Mouse (Mus musculus) yolk sac, embryonic 10.5 days (tissue): ENCODE results near the gene Nin.
A peak's percentile ranks its signal among the peaks of the same experiment; 100 is the strongest.

Source experiments
- DNase-seq: peaks from one replicate; pipeline ENCODE4 v3.0.0-alpha.2; 2017; ENCODE audit warnings: low spot score

Gene Nin

DNA sequence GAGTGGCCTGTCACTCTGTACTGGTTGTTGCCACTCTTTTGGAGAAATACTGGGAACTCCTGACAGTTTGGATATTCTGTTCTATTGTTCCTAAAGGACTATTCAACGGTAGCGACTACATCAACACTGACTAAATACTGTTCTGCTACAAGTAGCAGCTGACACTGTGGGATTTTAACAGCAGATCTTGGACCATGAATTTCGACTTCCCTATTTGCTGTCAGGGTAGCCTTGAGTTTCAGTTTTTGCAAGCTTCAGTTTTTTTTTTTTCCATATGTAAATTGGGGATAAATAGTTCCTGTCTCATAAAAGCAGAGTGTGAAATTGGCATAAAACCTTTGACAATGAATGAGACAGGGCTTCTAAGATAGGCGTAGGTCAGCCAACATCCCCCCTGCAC lies 103.2 kb downstream of the Nin start:
- no peak for DNase-seq

DNA sequence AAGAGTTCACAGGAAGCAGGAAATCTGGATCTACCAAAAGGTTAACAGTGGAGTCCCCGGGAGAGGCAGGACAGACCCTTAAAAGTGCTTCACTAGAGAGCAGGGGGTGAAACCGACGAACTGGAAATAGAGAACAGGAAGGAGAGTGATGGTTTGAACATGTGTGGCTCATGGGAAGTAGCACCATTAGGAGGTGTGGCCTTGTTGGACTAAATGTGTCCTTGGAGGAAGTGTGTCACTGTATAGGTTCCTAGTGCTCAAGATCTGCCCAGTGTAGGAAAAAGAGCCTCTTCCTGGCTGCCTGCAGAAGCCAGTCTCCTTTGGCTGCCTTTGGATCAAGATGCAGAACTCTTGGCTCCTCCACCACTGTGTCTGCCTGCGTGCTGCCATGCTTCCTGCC lies 108.4 kb downstream of the Nin start:
- DNase-seq: no peak

DNA sequence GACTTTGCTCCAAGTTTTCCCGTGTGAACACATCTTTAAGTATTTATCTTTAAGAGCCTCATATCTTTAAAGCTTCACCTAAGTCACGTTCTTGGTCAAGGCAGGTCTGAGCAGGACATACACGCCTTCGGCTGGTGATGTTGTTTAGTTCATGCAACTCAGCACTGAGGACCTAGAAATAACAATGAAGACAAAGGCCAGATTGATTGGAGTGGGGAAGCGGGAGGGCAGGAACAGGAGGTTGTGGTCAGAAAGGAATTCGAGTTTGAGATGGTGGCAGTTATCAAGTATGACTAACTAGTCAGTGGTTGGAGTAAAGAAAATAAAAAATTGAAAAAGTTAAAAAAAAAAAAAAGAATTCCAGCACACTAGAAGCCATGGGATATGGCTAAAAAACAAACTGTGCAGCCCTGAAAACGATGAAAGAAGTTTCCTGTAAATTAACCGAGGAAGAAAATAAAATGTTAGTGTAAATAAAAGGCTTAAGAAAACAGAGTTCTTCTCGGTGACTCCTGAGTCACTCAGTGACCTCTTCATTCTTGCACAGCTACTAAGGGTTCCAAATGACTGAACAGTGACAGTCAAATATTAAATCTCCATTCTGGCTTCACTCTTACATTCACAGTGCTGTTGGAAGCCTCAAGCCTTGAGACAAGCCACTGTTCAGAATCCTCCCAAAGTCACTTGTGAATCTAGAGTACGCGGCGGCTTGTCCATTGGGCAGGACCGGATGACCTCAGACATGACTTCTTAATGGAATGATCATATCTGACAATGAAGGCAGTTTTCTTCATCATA lies 115.1 kb downstream of the Nin start:
- no peak for DNase-seq

DNA sequence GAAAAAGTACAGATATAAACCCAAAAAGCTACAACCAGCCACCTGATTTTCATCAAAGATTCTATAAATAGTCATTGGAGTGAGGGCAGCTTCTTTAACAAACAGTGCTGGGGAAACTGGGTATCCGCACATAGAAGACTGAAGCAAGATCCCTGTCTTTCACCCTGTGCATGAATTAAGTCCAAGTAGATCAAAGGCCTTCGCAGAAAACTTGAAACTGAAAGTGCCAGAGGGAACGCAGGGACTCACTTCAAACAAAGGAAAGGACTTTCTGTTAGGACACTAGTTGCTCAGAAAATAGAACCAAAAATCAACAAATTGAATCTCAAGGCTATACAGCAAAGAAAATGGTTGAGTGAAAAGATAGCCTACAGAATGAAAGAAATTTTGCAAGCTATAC lies 118.1 kb downstream of the Nin start:
- no peak for DNase-seq

DNA sequence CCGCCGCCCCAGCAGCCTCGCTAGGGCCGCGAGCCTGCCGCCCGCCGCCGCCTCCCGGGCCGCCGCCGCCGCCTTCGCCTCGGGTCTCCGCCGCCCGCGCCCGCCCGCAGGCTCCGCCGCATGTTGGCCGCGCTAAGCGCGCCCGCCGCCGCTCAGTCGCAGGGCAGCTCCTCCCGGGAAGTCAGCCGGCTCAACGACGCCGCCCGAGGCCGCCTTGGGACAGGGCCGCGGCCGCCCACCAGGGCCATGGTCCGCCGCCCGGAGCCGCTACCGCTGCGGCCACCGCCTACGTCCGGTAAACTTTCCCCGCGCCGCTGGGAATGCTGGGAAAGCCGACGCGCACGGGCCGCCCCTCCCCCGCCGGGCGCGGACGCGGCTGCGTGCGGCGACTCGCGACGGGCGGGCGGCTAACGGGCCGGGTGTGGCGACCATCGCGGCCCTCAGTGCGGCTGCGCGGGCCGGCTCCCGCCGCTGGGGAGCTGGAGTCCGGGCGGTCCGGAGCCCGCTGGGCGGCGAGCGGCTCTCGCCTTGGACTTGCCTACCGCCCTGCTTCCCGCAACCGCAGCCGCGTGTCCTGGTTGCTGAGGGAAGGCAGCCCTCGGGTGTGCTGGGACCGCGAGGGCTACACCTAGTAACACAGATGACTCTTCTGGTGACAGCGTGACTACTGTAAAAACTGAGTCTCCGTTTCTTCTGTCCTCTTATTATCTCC lies 126.6 kb downstream of the Nin start, which contains the start of gene Sav1:
TSS of gene Sav1 (minus strand) at position 217 of the 712 bp plus-strand sequence.
- peak; percentile 86 for DNase-seq

DNA sequence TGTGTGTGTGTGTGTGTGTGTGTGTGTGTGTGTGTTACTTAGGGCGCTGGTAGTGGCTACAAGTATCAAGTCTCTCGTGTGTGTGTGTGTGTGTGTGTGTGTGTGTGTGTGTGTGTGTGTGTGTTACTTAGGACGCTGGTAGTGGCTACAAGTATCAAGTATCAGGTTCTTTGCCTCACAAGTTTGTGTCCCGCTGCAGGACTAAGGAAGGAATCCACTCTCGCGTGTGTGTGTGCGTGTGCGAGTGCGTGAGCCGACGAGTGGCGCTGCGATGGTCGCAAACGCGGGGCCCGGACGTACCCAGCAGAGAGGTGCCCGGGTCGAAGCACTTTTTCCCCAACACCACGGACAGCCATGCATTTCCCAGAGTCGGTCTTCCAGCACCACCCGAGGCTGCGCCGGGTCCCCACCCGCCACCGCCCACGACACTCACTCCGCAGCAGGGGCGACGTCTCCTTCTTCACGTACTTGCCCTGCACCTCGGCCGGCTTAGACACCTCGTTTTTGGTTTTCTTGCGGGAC lies 127.2 kb downstream of the Nin start:
- no peak for DNase-seq

DNA sequence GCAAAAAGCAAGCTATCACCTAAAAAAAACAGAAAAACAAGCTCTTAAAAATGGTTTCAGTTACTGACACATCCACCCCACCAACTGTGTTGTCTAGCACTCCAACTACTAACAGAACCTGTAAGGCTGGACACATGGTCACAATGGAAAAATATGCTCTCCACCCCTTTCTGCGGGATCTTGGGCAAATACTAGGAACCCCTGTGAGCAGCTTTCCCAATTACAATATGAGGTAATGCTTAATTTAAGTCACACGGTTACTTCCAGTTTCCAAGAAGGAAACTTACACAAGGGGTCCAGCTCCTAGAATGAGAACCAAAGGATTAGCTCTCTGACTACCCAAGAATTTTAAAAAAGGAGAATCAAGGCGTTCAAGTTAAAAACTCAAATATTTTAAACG lies 128.0 kb downstream of the Nin start:
- DNase-seq: no peak

DNA sequence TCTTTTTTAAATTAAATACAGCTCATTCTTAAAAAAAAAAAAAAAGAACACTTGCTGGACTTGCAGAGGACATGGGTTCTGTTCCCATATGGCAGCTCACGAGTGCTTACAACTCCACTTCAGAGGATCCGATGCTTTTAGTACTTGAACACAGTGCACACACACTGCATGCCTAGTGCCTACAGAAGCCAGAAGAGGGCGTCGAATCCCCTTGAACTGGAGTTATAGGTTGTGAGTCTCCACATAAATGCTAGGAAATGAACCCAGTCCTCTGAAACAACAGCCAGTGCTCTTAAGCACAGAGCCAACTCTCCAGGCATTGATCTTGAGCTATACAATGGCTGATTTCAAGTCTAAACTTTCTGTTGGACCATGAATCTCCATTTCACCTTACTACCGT lies 130.6 kb downstream of the Nin start:
- no peak for DNase-seq

DNA sequence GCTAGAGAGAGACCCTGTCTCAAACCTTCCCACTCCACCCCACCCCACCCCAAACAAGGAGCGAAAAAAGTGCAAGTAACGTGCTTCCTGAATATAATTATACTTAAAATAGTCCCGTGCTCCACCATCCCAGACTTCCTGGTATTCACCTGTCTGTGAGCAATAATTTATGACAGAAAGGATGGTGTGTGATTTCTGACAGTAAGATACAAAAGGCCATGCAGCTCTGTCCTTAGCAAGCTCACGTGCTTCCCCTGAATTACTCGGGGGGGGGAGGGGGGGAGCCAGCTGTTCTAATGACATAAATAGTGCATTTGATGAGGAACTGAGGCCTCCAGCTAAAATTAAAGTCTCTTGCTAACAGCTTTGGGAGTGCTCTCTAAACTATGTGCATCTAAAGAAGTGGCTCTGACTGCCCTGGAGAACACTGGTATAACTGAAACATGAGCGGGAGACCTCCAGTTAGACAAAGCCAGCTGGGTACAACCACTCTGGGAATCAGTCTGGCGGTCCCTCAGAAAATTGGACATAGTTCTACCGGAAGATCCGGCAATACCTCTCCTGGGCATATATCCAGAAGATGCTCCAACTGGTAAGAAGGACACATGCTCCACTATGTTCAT lies 136.0 kb downstream of the Nin start:
- no peak for DNase-seq

DNA sequence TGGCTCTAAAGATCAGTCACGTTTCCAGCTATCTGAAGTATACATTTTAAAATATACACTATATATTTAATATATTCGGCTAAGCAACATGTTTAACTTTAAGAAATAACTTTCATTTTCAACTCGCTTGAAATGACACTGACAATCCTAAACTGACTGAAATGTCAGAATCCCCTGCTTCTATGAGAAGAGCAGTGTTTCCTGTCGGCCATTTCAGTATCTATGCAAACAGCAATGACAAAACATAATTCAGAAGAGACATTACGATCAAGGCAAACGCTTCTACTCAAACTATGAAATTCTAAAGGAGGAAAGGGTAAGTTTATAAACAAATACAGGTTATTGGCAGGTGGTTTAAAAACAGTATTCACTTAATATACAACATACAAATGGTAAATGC lies 136.8 kb downstream of the Nin start:
- no peak for DNase-seq

DNA sequence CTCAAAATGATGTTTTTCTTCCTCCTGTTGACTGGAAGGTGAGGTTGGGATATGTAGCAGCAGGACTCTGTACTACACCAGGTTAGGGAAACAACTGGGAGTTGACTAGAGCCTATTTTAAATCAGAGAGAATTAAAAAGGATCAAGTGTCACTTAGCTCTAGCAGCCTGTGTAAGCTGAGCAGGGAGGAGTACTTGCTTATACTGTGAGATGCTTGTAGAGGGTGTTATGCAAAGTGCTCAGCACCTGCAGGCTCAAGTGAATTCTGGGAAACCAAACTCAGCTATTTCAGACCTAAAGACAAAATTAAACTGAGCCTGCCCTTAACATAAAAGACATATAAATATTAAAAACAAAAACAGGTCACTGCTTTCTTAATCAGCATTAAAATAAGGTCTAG lies 139.9 kb downstream of the Nin start:
- no peak for DNase-seq

DNA sequence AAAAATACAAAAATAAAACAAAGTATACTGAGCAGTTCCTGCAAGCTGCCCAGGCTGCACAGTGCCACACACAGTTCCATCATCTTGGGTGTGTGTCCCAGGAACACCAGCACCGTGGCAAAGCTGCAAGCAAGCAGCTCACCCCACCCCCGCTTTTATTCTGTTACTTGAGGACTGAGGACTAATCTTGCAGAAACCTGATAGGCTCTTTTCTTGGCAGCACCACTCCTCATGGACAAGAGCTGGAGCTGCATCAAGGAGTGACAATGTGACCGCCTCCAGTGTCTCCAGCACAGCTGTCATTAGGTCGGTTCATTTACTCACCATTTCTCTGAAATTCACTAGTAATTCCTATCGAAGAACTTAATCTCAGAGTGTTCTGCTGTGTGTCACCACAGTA lies 145.4 kb downstream of the Nin start:
- DNase-seq: no peak

DNA sequence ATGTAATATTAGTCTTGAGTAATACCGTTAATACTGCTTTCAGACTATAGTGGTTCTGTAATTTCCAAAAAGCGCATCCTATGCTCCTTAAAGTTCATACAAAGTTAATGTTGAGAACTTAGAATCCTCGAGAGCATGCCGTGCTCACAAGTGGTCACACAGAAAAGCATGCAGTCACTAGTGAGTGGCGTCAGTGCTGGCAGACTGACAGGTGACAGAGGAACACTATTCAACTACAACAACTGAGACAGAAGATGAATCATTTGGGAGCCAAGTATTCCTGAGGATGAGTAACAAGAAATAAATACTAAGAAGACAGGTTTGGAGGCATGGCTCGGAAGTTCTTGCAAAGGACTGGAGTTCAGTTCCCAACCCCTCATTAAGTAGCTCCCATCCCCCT lies 146.4 kb downstream of the Nin start:
- DNase-seq: no peak

DNA sequence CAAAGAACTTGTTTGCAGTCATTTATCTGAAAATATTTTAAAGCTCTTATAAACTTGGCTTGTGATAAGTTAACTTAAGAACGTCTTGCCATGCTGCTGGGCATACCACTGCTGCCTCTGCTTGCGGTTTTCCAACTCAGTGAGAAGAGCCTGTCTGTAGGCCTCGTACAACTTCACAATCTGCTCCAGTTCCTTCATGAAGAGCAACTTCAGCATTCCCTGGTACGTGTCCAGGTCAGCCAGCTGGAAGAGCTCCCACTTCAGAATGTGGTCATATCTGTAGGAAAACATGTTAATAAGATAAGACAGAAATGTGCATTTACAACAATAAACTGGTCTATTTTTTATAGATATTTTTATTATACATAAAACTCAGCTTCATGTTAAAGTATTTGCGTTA lies 147.4 kb downstream of the Nin start:
- no peak for DNase-seq

DNA sequence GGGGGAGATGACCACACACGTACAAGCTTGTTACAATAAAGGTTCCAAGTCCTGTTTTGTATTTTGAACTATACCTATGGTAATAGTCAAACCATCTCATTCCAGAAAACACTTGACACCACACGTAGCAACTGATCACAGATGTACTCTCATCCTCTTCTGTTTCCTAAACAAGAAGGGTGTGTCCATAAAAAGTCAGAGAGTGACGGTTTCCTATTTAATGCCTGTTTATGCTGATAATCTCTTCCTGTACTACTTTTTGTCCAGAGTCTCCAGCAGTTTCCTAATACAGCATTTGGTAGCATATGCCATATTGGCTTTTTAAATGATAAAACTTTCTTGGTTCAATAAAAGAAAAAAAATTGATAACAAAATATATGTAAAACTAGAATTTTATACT lies 147.9 kb downstream of the Nin start:
- DNase-seq: no peak

DNA sequence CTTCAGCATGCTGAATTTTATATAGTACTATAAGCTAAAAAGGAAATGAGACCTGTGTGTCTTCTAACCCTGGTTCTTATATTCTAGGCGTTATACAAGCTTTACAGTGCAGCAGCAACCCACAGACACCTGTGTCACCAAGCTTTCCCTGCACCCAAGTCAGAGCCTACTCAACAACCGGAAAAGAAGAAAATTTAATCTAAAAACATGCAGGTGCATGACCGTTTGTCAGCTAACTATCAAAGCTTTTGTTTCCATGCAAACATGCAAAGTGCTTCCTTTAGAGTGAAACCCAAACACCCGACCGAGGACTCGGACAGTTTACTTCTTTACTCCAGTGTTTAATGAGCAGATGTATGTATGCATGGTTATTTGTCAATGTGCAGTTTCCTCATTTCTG lies 150.4 kb downstream of the Nin start:
- DNase-seq: no peak

DNA sequence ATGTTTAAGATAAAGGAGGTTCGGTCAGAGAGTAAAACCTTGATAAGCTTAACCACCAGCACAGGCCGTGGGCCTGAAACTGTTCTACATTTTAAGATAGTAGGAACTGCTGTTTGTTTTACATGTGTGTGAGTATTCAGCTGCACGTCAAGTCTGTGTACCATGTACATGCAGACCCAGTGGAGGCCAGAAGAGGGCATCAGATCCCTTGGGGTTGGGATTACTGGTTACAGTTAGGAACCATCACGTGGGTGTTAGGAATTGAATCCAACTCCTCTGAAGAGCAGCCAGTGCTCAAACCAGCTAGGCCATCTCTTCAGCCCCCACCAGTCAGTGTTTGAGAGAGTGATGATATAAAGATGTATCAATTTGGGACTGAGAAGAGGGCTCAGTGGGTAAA lies 151.0 kb downstream of the Nin start:
- no peak for DNase-seq
